Mouse (Mus musculus) neutrophil, adult 5-6 weeks (primary cell): ENCODE results near the gene Ntn5. TPM values are rescaled to one million over a fixed set of nuclear protein-coding genes. Genes with fewer than 3 reads are reported as not detected.
"Not testable (repeated sequence)": the region's sequence is repeated elsewhere in the genome, so short reads cannot be mapped to it uniquely, and the experiment has no call there.

Source experiments
- ATAC-seq: fragments of 151-379, 151-347 bp; 2 replicates; pipeline ENCODE4 v1.8.0; 2017; ENCODE audit warnings: mild to moderate bottlenecking, moderate TSS enrichment; ENCODE audit not compliant: insufficient number of reproducible peaks, poor library complexity, low FRiP score, severe bottlenecking; ENCODE audit errors: extremely low read depth
- total RNA-seq: library from RNA; stranded (forward); fragments of 200-1000 nt; gene quantifications from 2 replicates; pipeline ENCODE4 v1.2.3, GENCODE M21; 2017

Gene Ntn5
- total RNA-seq, 1 experiment from 2014 or later = not detected

GRCm38 (mm10) chr7:45650484-45650883 is 33.3 kb upstream of the Ntn5 start:
- not testable (repeated sequence) for ATAC-seq

- no peak for ATAC-seq
Observed at GRCm38 (mm10) chr7:45654424-45655047, 29.3 kb upstream of the Ntn5 start.

- peak; percentile 90 for ATAC-seq
Observed at GRCm38 (mm10) chr7:45660746-45661478, 22.9 kb upstream of the Ntn5 start.

GRCm38 (mm10) chr7:45661702-45662101 is 22.1 kb upstream of the Ntn5 start:
- ATAC-seq = not testable (repeated sequence)

GRCm38 (mm10) chr7:45665303-45666138 is 18.3 kb upstream of the Ntn5 start:
- ATAC-seq = no peak

- ATAC-seq = no peak
Observed at GRCm38 (mm10) chr7:45666161-45666560, 17.7 kb upstream of the Ntn5 start, which contains the start of gene Fut2. Gene Fut2 (minus strand): TSS chr7:45666394.

GRCm38 (mm10) chr7:45667761-45668160 is 16.1 kb upstream of the Ntn5 start:
- no peak for ATAC-seq

- peak; percentile 63; the same call in 1 of the 2 replicates for ATAC-seq
Observed at GRCm38 (mm10) chr7:45668921-45669320, 14.9 kb upstream of the Ntn5 start.

GRCm38 (mm10) chr7:45677627-45678295 is 6.1 kb upstream of the Ntn5 start:
- ATAC-seq = no peak

GRCm38 (mm10) chr7:45678513-45678912 is 5.3 kb upstream of the Ntn5 start:
- no peak for ATAC-seq

- no peak for ATAC-seq
Observed at GRCm38 (mm10) chr7:45679966-45680621, 3.7 kb upstream of the Ntn5 start.

- ATAC-seq = peak; percentile 37; the same call in 1 of the 2 replicates
Observed at GRCm38 (mm10) chr7:45681046-45681736, 2.6 kb upstream of the Ntn5 start.

GRCm38 (mm10) chr7:45682144-45683126 is 1.4 kb upstream of the Ntn5 start:
- peak; percentile 72 for ATAC-seq

- no peak for ATAC-seq
Observed at GRCm38 (mm10) chr7:45685811-45686210, 2.0 kb downstream of the Ntn5 start.

GRCm38 (mm10) chr7:45686841-45687240 is 3.0 kb downstream of the Ntn5 start:
- ATAC-seq = no peak

GRCm38 (mm10) chr7:45689099-45689498 is 5.3 kb downstream of the Ntn5 start:
- no peak for ATAC-seq

GRCm38 (mm10) chr7:45689800-45690199 is 6.0 kb downstream of the Ntn5 start:
- ATAC-seq = no peak
